Mouse (Mus musculus) left cerebral cortex, adult 18-20 months (tissue): ENCODE measurements at regions not wholly inside any gene's neighbourhood (a gene's known extent, or its start where the extent isn't known, plus 50 kb on each side); places are given as distances from the start of the nearest gene placed in this dataset.

Experiments used
- DNase-seq, 2 experiments: peaks; one replicate each; pipeline ENCODE4 v3.0.0; 2021 to 2022; ENCODE audit warnings: low spot score in 2 of 2, mixed read lengths in 1 of 2

GRCm38 (mm10) chr4:127533726-127534125 is 175.7 kb upstream of the Gjb5 start:
- no peak for DNase-seq

- no peak for DNase-seq
Measured at GRCm38 (mm10) chr4:127530779-127531178, 172.8 kb upstream of the Gjb5 start.

DNA sequence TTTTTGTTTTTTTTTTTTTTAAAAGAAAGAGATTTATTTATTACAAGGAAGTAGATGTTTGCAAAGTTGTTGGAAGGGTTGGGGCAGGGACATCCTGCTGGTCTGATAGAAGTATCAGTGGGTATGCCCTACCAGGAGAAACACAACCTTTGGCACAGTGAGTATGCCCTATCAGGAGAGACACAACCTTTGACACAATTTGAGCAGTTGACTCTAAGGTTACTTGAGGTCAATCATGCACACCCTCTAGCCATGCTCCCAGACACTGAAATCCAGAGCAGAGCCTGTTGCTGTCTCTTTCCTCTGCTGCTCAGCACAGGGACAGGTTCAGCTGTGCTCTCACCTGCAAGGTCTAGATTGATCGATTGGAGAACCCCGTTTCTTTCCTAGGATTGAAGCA is 164.2 kb upstream of the Gjb5 start:
- no peak for DNase-seq

DNA sequence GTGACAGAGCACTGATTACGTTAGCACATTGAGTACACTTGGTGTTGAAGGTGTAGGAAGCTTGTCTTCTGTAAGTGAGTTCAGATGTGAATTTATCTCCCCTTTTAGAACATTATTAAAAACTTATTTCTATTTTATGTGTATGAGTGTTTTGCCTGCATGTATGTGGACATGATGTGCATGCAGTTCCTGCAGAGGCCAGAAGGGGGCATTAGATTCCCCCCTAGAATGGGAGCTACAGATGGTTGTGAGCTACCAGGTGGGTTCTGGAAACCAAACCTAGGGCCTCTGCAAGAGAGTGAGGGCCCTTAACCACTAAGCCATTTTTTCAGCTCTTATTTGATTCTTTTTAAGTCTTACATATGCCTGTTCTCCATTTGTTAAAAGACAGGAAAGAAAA is 160.0 kb upstream of the Gjb5 start:
- DNase-seq: peak in 1 of 2 experiments; percentile 19

DNA sequence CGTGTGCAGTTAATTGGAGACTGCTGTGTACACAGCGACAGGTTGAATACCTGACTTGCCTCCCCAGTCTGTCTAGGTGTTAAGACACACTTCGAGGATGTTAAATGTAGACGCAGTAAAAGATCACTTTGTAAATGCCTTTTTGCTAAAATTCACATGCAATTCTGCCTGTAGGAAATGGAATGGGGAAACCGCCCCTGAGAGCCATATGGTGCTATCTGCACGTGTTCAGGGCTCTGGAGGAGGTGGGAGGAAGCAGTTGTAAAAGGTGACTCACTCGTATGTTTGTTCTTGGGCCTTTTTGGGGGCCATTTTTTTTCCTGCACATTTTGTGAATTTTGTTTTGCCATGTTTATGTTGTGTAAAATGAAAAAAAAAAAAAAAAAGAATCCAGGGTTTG is 159.6 kb upstream of the Gjb5 start:
- DNase-seq: peak; percentile 74 to 77

DNA sequence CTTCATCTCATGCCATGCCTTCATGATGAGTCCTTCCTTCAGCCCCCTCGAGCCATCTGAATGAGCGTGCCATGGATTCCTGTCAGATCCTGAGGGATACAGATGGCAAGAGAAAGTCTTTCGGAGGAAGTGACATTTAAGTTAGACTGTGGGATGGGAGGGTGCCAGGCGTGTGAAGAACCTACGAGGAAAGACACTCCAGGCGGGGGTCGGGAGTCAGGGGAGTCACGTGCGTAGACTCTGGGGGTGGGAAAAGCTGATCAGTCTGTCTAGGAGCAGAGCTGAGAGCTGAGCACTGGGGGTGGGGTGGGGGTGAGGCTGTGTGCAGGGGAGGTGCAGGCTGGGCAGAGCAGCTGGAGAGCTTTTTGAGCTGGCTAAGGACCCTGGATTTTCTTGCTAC is 152.0 kb upstream of the Gjb5 start:
- peak; percentile 56 to 74 for DNase-seq

DNA sequence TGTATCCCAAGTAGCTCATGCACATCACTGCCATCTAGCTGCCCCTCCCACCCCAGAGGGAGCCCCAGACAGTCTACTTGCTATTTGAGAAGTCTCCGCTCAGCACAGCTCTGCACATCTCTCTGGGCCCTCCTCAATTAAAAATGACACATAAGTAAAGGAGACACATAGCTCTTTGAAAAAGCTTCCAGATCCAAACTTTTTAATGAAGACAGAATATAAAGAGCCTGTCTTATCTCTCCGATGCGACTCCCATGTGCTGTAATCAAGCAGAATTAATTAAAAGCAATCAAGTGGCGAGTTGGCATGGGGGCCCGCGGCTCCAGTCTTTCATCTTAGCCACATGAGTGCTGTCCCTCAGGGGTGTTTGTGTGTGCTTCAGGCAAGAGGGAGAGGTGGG is 144.6 kb upstream of the Gjb5 start:
- DNase-seq: no peak

DNA sequence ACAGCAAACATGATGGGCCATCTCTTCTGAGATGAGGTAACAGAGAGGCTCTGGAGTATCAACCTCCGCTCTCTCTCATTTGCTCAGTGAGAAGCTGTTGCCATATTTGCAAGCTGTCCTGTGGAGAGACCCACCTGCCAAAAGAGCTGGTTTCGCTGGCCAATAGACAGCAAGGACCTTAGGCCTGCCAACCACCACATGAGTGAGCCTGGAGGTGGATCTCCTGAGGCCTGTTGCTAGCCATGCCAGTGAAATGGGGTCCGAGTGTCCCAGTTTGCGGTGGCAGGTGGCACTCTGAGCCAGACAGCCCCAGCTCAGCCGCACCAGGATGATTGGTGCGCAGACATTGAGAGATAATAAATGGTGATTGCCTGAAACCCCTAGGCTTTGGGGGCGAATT is 143.9 kb upstream of the Gjb5 start:
- no peak for DNase-seq

- DNase-seq: no peak
Measured at GRCm38 (mm10) chr4:127487016-127487780, 129.2 kb upstream of the Gjb5 start.

DNA sequence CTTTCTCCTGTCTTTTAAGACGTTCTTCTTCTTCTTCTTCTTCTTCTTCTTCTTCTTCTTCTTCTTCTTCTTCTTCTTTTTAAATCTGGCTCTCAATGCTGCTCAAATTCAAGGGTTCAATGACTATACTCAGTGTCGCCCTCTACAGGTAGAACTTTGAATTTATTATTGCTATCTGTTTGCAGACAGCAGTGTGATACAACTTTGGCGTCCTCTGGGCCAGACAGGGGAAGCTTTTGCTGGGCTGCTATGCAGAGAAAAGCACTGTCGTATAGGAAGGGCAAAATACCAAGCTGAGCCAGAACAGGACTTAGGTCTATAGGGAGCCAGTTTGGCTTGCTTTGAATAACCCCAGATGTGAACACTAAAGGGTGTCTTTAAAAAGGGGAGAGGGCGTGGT is 127.3 kb upstream of the Gjb5 start:
- no peak for DNase-seq

GRCm38 (mm10) chr4:127482461-127482860 is 124.5 kb upstream of the Gjb5 start:
- DNase-seq: no peak

DNA sequence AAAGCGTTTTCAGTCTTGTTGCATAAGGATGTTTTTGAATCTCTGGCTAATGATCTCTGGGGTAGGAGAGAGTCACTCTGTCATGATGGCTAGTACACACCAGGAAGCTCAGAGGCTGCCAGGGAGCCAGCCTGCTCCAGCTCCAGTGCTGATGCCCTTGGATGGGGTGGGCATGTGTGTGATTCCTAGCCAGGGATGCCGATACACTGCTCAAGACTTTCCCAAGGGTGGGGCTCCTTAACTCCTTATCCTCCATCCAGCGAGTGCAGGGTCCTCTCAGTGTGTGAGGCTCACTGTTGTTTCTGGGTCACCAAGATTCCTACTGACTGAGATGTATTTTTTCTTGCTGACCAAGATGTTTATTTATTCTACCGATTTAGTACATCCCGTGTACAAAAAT is 122.4 kb upstream of the Gjb5 start:
- no peak for DNase-seq

DNA sequence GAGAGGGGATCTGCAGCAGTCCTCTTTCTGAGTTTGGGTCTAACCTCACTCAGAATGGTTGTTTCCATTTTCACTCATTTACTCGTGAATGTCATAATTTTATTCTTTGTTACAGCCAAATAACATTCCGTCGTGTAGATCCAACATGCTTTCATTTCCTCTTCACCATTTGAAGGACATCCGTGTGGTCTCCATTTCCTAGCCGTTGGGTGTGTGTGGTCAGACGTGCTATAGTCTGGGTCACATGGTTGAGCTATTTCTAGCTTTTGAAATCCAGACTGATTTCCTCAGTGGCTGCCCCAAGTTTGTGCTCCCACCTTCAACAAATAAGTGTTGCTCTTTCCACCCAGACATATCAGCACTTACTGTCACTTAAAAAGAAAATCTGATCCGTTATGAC is 111.9 kb upstream of the Gjb5 start:
- no peak for DNase-seq

- DNase-seq: no peak
Measured at GRCm38 (mm10) chr4:127454511-127455119, 96.6 kb upstream of the Gjb5 start.

- no peak for DNase-seq
Measured at GRCm38 (mm10) chr4:127452081-127452480, 94.1 kb upstream of the Gjb5 start.

DNA sequence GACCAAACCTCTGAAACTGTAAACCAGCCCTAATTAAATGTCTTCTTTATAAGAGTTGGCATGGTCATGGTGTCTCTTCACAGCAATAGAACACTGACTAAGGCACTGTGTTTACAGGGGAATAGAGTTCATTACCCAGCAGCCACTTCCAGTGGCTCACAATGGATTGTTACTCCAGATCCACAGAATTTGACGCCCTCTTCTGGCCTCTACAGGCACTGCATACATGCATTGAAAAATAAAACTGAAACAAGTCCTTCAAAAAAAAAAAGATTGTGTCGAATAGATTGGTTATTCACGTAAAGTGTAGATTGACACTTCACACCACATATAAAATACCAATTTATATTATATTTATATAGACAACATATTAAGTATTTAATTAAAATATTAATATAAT is 87.3 kb upstream of the Gjb5 start:
- DNase-seq: no peak

- DNase-seq: no peak
Measured at GRCm38 (mm10) chr4:127444056-127444455, 86.1 kb upstream of the Gjb5 start.

GRCm38 (mm10) chr4:127442001-127442400 is 84.0 kb upstream of the Gjb5 start:
- DNase-seq: peak; percentile 6 to 29

- peak; percentile 3 to 25 for DNase-seq
Measured at GRCm38 (mm10) chr4:127440602-127441001, 82.6 kb upstream of the Gjb5 start.

DNA sequence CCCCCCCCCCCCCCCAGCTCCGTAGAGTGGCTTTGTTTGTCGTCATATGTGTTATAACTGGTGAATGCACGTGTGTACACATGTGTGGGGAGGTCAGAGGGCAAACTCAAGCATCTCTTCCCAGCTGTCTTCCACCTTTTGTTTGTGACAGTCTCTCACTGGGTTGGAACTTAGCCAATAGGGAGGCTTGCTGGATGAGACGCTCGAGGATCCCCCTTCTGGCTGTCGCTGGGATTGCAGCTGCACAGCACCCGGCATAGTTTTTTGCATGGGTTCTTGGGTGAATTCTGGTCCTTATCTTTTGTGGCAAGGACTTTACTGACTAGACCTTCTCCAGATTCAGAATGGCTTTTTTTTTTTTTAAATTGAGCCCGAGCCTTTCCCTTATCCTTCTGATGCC is 77.1 kb upstream of the Gjb5 start:
- DNase-seq: peak; percentile 30 to 46

DNA sequence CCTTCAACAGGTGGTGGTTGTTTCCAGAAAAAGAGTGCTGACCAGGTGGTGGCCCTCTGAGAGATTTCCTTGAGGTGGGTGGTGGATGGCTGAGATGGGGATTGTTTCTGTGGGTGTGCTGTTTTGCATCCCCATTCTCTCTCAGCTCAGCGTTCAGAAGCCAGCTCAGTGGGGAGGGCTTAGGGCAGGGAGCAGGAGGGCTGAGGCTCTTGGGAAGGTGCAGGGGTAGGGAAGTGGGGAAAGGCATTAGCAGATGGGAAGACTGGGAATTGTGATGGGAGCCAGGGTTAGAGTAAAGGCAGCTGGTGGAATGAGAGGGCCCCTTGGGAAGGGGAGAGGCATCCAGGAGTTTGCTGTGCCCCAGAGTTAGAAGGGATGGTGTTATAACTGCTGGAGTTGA is 72.3 kb upstream of the Gjb5 start:
- no peak for DNase-seq

DNA sequence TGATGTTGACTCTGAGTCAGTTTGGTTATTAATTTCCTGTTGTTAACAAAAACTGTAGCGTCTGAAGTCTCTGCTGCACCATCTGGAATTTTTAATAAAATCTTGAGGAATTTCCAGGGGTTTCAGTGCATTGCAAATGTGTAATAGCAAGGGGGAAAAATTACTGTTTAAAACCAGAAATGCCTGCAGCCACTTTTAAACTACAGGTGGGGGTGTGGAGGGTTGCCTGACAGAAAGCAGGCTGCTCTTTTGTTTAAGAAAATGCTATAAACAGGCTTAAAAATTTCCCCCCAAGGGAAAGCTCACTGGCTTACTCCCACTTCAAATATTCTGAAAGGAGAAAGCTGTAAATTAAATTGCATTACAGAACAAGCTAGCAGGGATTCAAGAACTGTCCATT is 71.8 kb upstream of the Gjb5 start:
- no peak for DNase-seq

DNA sequence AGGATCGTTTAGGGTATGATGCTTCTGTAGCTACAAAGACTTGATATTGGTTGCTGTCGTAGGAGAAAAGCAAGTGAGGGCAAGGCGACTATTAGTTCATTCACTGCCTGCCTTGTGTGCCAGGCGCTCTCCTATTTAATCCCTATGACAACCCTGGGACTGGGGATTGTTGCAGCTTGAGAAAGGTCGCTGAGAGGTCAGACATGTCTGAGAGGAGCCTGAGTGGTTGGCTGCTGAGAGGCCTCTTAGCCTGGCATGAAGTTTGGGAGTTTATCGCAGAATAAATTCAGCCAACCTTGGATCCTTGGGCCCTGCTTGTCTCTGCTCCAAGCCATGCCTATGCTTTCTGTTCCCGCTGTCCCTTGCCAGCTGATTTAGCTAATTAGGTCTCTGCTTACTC is 65.9 kb upstream of the Gjb5 start:
- DNase-seq: no peak
